Mouse (Mus musculus) embryonic fibroblast, embryonic 13.5 days (primary cell): ENCODE measurements at regions not wholly inside any gene's neighbourhood (a gene's known extent, or its start where the extent isn't known, plus 50 kb on each side); places are given as distances from the start of the nearest gene placed in this dataset.

Experiments
- H3K27ac ChIP-seq: 2 replicates; pipeline ENCODE4 v1.5.1; 2012; ENCODE audit warnings: low read length, control low read depth, inconsistent platforms; ENCODE audit not compliant: insufficient read depth
- H3K4me1 ChIP-seq: 2 replicates; pipeline ENCODE4 v1.6.1; 2011; ENCODE audit warnings: low read length; ENCODE audit not compliant: control insufficient read depth, insufficient read depth
- H3K4me3 ChIP-seq: 2 replicates; pipeline ENCODE4 v1.5.1; 2011; ENCODE audit warnings: mild to moderate bottlenecking, control low read depth, low read length; ENCODE audit not compliant: insufficient read depth
- CTCF ChIP-seq: IDR thresholded peaks from 2 replicates; pipeline ENCODE4 v1.5.1; 2011; ENCODE audit warnings: mild to moderate bottlenecking, control low read depth, low read length, moderate library complexity, borderline replicate concordance; ENCODE audit not compliant: insufficient read depth
- POLR2A ChIP-seq: IDR thresholded peaks from 2 replicates; pipeline ENCODE4 v1.6.1; 2011; ENCODE audit warnings: low read depth, mild to moderate bottlenecking, control low read depth, low read length, moderate library complexity

- no peak overlapping the region for H3K27ac ChIP-seq
- no peak for TF ChIP-seq CTCF
- TF ChIP-seq POLR2A, result no peak
- no peaks in the 10 kb centered on the region for H3K4me1 ChIP-seq
- no peak overlapping the region for H3K4me3 ChIP-seq
These were observed 107.5 kb downstream of the Tle3 start for GRCm38 (mm10) chr9:61479626-61480025.

- no peak for TF ChIP-seq CTCF
- no peak for TF ChIP-seq POLR2A
These were observed 106.7 kb downstream of the Tle3 start for GRCm38 (mm10) chr9:61478862-61479261.

GRCm38 (mm10) chr9:61476351-61476750 lies 104.2 kb downstream of the Tle3 start:
- TF ChIP-seq POLR2A (no peak), CTCF (no peak)
- no peaks in the 10 kb centered on the region for H3K4me1 ChIP-seq
- H3K4me3 ChIP-seq, result no peak overlapping the region
- no peak overlapping the region for H3K27ac ChIP-seq

More at GRCm38 (mm10) chr9:61478862-61479261, 106.7 kb downstream of the Tle3 start:
- Histone ChIP-seq H3K4me1 (no peaks in the 10 kb centered on the region), H3K4me3 (no peak overlapping the region), H3K27ac (no peak overlapping the region)

- no peak overlapping the region for H3K27ac ChIP-seq
- no peak overlapping the region for H3K4me3 ChIP-seq
- TF ChIP-seq CTCF (no peak), POLR2A (no peak)
- H3K4me1 ChIP-seq, result no peaks in the 10 kb centered on the region
These were observed 98.8 kb downstream of the Tle3 start for GRCm38 (mm10) chr9:61470815-61471505.

GRCm38 (mm10) chr9:61468897-61469509 lies 96.8 kb downstream of the Tle3 start:
- no peaks in the 10 kb centered on the region for H3K4me1 ChIP-seq
- no peak overlapping the region for H3K4me3 ChIP-seq
- no peak overlapping the region for H3K27ac ChIP-seq
- TF ChIP-seq POLR2A (no peak), CTCF (no peak)

- no peak overlapping the region for H3K27ac ChIP-seq
- H3K4me1 ChIP-seq, result no peaks in the 10 kb centered on the region
- TF ChIP-seq POLR2A, result no peak
- no peak for TF ChIP-seq CTCF
- H3K4me3 ChIP-seq, result no peak overlapping the region
These were observed 96.2 kb downstream of the Tle3 start for GRCm38 (mm10) chr9:61468368-61468848.
